Mouse (Mus musculus): ENCODE measurements at regions not wholly inside any gene's neighbourhood (a gene's known extent, or its start where the extent isn't known, plus 50 kb on each side); places are given as distances from the start of the nearest gene placed in this dataset.

DNA sequence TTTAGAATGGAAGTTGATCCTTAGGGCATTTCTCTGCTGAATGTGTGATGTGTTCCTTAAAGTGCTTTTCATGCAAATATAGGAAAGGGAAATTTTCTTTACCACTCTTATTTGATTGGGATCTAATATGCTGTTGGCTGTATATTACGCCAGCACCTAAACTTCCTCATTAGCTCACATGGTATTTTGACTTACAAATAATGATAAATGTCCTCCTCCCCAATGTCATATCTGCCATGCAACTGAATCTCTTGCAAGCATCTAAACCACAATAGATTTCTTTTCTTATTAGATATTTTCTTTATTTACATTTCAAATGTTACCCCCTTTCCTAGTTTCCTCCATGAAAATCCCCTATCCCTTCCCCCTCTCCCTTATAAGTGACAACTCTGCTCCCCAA lies 796.8 kb upstream of the Lcorl start:
- Histone ChIP-seq H3K27me3 (replicated peaks; ENCODE audit: control insufficient read depth, insufficient read depth, low read length) (no peaks in the 10 kb centered on the region), H3K4me2 (replicated peaks; ENCODE audit: low read depth) (no peak overlapping the region), H3K9me3 (ENCODE audit: control insufficient read depth) (no peaks in the 10 kb centered on the region), H3K4me1 (replicated peaks; ENCODE audit: control insufficient read depth, insufficient read depth, low read length) (no peaks in the 10 kb centered on the region), H3K9ac (ENCODE audit: low read depth, low read length) (no peak overlapping the region), H3K27ac (ENCODE audit: low read depth, low read length) (no peak overlapping the region), H3K4me3 (ENCODE audit: low read depth, low read length) (no peak overlapping the region), H3K36me3 (ENCODE audit: control insufficient read depth, insufficient read depth) (no peaks in the 10 kb centered on the region)
- ATAC-seq: no peak
- TF ChIP-seq CTCF (IDR thresholded peaks at IDR 0.05; ENCODE audit: low read depth): no peak
- 95% methylated on average over 1 of the region's 1 CpGs for WGBS

DNA sequence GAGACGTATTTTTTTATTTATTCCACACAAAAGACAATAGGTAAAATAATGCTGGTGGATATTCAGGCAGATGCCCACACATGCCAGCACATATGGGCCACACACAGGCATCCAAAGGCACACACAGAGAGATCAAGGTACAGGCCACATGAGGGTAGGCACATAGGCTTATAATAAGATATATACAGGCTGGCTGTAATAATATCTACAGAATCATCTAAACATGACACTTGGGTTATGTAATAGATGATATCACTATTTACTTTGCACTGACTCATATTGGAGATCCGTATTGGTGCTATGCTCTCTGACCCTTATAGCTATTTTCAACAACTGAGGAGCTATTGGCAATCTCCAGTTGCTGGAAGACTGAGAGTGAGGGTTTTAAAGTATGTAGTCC lies 785.6 kb upstream of the Lcorl start:
- Histone ChIP-seq H3K4me2 (replicated peaks; ENCODE audit: low read depth) (no peak overlapping the region), H3K4me3 (ENCODE audit: low read depth, low read length) (no peak overlapping the region), H3K4me1 (replicated peaks; ENCODE audit: control insufficient read depth, insufficient read depth, low read length) (no peaks in the 10 kb centered on the region), H3K9me3 (ENCODE audit: control insufficient read depth) (no peaks in the 10 kb centered on the region), H3K27me3 (replicated peaks; ENCODE audit: control insufficient read depth, insufficient read depth, low read length) (no peaks in the 10 kb centered on the region), H3K27ac (ENCODE audit: low read depth, low read length) (no peak overlapping the region), H3K9ac (ENCODE audit: low read depth, low read length) (no peak overlapping the region), H3K36me3 (ENCODE audit: control insufficient read depth, insufficient read depth) (no peaks in the 10 kb centered on the region)
- 58% methylated on average over 2 of the region's 2 CpGs for WGBS
- TF ChIP-seq CTCF (IDR thresholded peaks at IDR 0.05; ENCODE audit: low read depth): no peak
- no peak for ATAC-seq

DNA sequence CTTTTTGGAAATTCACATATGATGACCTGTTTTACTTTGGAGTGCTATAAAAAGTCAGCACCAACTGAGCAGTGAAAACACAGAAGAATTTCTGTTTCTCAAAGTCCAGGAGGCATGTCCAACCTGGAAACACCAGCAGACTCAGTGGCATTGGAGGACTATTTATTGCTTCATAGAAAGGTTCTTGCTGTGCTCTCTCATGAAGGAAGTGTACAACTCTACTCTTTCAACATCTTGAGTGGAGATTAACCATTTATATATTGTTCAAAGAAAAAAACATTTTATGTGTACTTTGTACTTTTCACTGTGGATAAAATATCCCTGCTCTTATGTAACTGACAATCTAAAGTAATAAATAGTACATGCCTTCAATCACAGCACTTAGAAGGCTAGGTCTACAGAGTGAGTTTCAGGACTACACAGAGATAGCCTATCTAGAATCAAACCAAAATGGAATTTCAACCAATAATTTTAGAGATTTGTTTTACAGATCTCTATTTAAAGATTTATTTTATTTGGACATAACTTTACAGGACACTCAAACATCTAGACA lies 777.8 kb upstream of the Lcorl start:
- no peaks in the 10 kb centered on the region for H3K4me1 ChIP-seq (replicated peaks; ENCODE audit: control insufficient read depth, insufficient read depth, low read length)
- no peaks in the 10 kb centered on the region for H3K9me3 ChIP-seq (ENCODE audit: control insufficient read depth)
- no peak overlapping the region for H3K4me3 ChIP-seq (ENCODE audit: low read depth, low read length)
- H3K36me3 ChIP-seq (ENCODE audit: control insufficient read depth, insufficient read depth): no peaks in the 10 kb centered on the region
- ATAC-seq: peak; percentile 90
- no peak overlapping the region for H3K9ac ChIP-seq (ENCODE audit: low read depth, low read length)
- H3K4me2 ChIP-seq (replicated peaks; ENCODE audit: low read depth): no peak overlapping the region
- no peak overlapping the region for H3K27ac ChIP-seq (ENCODE audit: low read depth, low read length)
- no peak for TF ChIP-seq CTCF (IDR thresholded peaks at IDR 0.05; ENCODE audit: low read depth)
- no peaks in the 10 kb centered on the region for H3K27me3 ChIP-seq (replicated peaks; ENCODE audit: control insufficient read depth, insufficient read depth, low read length)

Data from intestine, postnatal 0 days (tissue).